Mouse (Mus musculus): ENCODE measurements around the gene Map4k4. TPM values are rescaled to one million over a fixed set of nuclear protein-coding genes. Genes with fewer than 3 reads are reported as not detected.

Map4k4 gene
- total RNA-seq, 1 experiment from 2014 or later: 363 TPM

- no peak for ATAC-seq (replicated peaks; ENCODE audit: insufficient number of reproducible peaks, low FRiP score, low TSS enrichment, poor library complexity, severe bottlenecking)
Measured at GRCm38 (mm10) chr1:39923395-39924337, 23.0 kb downstream of the Map4k4 start.

- ATAC-seq (replicated peaks; ENCODE audit: insufficient number of reproducible peaks, low FRiP score, low TSS enrichment, poor library complexity, severe bottlenecking): no peak
Measured at GRCm38 (mm10) chr1:39931055-39931454, 30.3 kb downstream of the Map4k4 start.

- no peak for ATAC-seq (replicated peaks; ENCODE audit: insufficient number of reproducible peaks, low FRiP score, low TSS enrichment, poor library complexity, severe bottlenecking)
Measured at GRCm38 (mm10) chr1:39932216-39932739, 31.6 kb downstream of the Map4k4 start.

GRCm38 (mm10) chr1:39932922-39933321 is 32.2 kb downstream of the Map4k4 start:
- no peak for ATAC-seq (replicated peaks; ENCODE audit: insufficient number of reproducible peaks, low FRiP score, low TSS enrichment, poor library complexity, severe bottlenecking)

- ATAC-seq (replicated peaks; ENCODE audit: insufficient number of reproducible peaks, low FRiP score, low TSS enrichment, poor library complexity, severe bottlenecking): no peak
Measured at GRCm38 (mm10) chr1:39934954-39935353, 34.2 kb downstream of the Map4k4 start.

- no peak for ATAC-seq (replicated peaks; ENCODE audit: insufficient number of reproducible peaks, low FRiP score, low TSS enrichment, poor library complexity, severe bottlenecking)
Measured at GRCm38 (mm10) chr1:39935616-39936015, 34.9 kb downstream of the Map4k4 start.

- ATAC-seq (replicated peaks; ENCODE audit: insufficient number of reproducible peaks, low FRiP score, low TSS enrichment, poor library complexity, severe bottlenecking): peak; percentile 89
Measured at GRCm38 (mm10) chr1:39936332-39936802, 35.7 kb downstream of the Map4k4 start.

GRCm38 (mm10) chr1:39936934-39937333 is 36.2 kb downstream of the Map4k4 start:
- no peak for ATAC-seq (replicated peaks; ENCODE audit: insufficient number of reproducible peaks, low FRiP score, low TSS enrichment, poor library complexity, severe bottlenecking)

GRCm38 (mm10) chr1:39937609-39938008 is 36.9 kb downstream of the Map4k4 start:
- no peak for ATAC-seq (replicated peaks; ENCODE audit: insufficient number of reproducible peaks, low FRiP score, low TSS enrichment, poor library complexity, severe bottlenecking)

- no peak for ATAC-seq (replicated peaks; ENCODE audit: insufficient number of reproducible peaks, low FRiP score, low TSS enrichment, poor library complexity, severe bottlenecking)
Measured at GRCm38 (mm10) chr1:39939401-39939800, 38.7 kb downstream of the Map4k4 start.

- ATAC-seq (replicated peaks; ENCODE audit: insufficient number of reproducible peaks, low FRiP score, low TSS enrichment, poor library complexity, severe bottlenecking): no peak
Measured at GRCm38 (mm10) chr1:39940342-39940741, 39.6 kb downstream of the Map4k4 start.

- no peak for ATAC-seq (replicated peaks; ENCODE audit: insufficient number of reproducible peaks, low FRiP score, low TSS enrichment, poor library complexity, severe bottlenecking)
Measured at GRCm38 (mm10) chr1:39941237-39942179, 40.8 kb downstream of the Map4k4 start.

GRCm38 (mm10) chr1:39942935-39943334 is 42.2 kb downstream of the Map4k4 start:
- no peak for ATAC-seq (replicated peaks; ENCODE audit: insufficient number of reproducible peaks, low FRiP score, low TSS enrichment, poor library complexity, severe bottlenecking)

GRCm38 (mm10) chr1:39944306-39944971 is 43.7 kb downstream of the Map4k4 start:
- peak; percentile 44; the same call in 1 of the 2 replicates for ATAC-seq (replicated peaks; ENCODE audit: insufficient number of reproducible peaks, low FRiP score, low TSS enrichment, poor library complexity, severe bottlenecking)

- no peak for ATAC-seq (replicated peaks; ENCODE audit: insufficient number of reproducible peaks, low FRiP score, low TSS enrichment, poor library complexity, severe bottlenecking)
Measured at GRCm38 (mm10) chr1:39944972-39945323, 44.2 kb downstream of the Map4k4 start.

- ATAC-seq (replicated peaks; ENCODE audit: insufficient number of reproducible peaks, low FRiP score, low TSS enrichment, poor library complexity, severe bottlenecking): no peak
Measured at GRCm38 (mm10) chr1:39946391-39946790, 45.7 kb downstream of the Map4k4 start.

- ATAC-seq (replicated peaks; ENCODE audit: insufficient number of reproducible peaks, low FRiP score, low TSS enrichment, poor library complexity, severe bottlenecking): no peak
Measured at GRCm38 (mm10) chr1:39947179-39947578, 46.5 kb downstream of the Map4k4 start.

- no peak for ATAC-seq (replicated peaks; ENCODE audit: insufficient number of reproducible peaks, low FRiP score, low TSS enrichment, poor library complexity, severe bottlenecking)
Measured at GRCm38 (mm10) chr1:39947701-39948359, 47.1 kb downstream of the Map4k4 start.
